Mouse (Mus musculus): ENCODE measurements around the gene Casz1. TPM values are rescaled to one million over a fixed set of nuclear protein-coding genes. Genes with fewer than 3 reads are reported as not detected.
A peak's percentile ranks its signal among the peaks of the same experiment; 100 is the strongest.

The Casz1 gene
- polyA plus RNA-seq, 1 experiment from 2014 or later: 9.4 TPM

GRCm38 (mm10) chr4:148940674-148941211 lies 136.5 kb downstream of the Casz1 start:
- Histone ChIP-seq H3K27ac (replicated peaks) (peak overlapping the region; percentile 30; the same call in 1 of the 2 replicates), H3K36me3 (ENCODE audit: control insufficient read depth, insufficient read depth, low read length) (peaks cover 16% of the 10 kb centered on the region), H3K4me1 (replicated peaks; ENCODE audit: control insufficient read depth, insufficient read depth) (peaks cover 5% of the 10 kb centered on the region), H3K27me3 (ENCODE audit: control insufficient read depth, insufficient read depth, low read length) (no peaks in the 10 kb centered on the region), H3K4me3 (ENCODE audit: low read depth, low read length) (no peak overlapping the region), H3K9ac (ENCODE audit: low read length) (peak overlapping the region; percentile 23; the same call in 1 of the 2 replicates), H3K4me2 (replicated peaks; ENCODE audit: low read depth) (peak overlapping the region; percentile 11; the same call in 1 of the 2 replicates), H3K9me3 (ENCODE audit: control insufficient read depth, low read length) (no peaks in the 10 kb centered on the region)
- WGBS: 13% methylated on average over 25 of the region's 25 CpGs
- TF ChIP-seq EP300 (optimal IDR thresholded peaks at IDR 0.05): no peak
- TF ChIP-seq CTCF (IDR thresholded peaks at IDR 0.05; ENCODE audit: low read depth): no peak
- DNase-seq (ENCODE audit: low spot score) (peak; percentile 89), ATAC-seq (ENCODE audit: low FRiP score, low TSS enrichment) (peak; percentile 85)

- WGBS: 40% methylated on average over 11 of the region's 11 CpGs
- Histone ChIP-seq H3K27me3 (ENCODE audit: control insufficient read depth, insufficient read depth, low read length) (no peaks in the 10 kb centered on the region), H3K9ac (ENCODE audit: low read length) (0 out of 2 replicates have a peak overlapping the region, but pooled peaks have one; percentile 23), H3K36me3 (ENCODE audit: control insufficient read depth, insufficient read depth, low read length) (peaks cover 18% of the 10 kb centered on the region), H3K9me3 (ENCODE audit: control insufficient read depth, low read length) (no peaks in the 10 kb centered on the region), H3K4me2 (replicated peaks; ENCODE audit: low read depth) (no peak overlapping the region), H3K4me1 (replicated peaks; ENCODE audit: control insufficient read depth, insufficient read depth) (peaks cover 5% of the 10 kb centered on the region), H3K4me3 (ENCODE audit: low read depth, low read length) (no peak overlapping the region), H3K27ac (replicated peaks) (peak overlapping the region; percentile 30; the same call in 1 of the 2 replicates)
- no peak for ATAC-seq (ENCODE audit: low FRiP score, low TSS enrichment)
- no peak for TF ChIP-seq EP300 (optimal IDR thresholded peaks at IDR 0.05)
- TF ChIP-seq CTCF (IDR thresholded peaks at IDR 0.05; ENCODE audit: low read depth): no peak
- DNase-seq (ENCODE audit: low spot score): no peak
Measured at GRCm38 (mm10) chr4:148941321-148941720, 137.1 kb downstream of the Casz1 start.

GRCm38 (mm10) chr4:148943099-148943498 lies 138.9 kb downstream of the Casz1 start:
- no peaks in the 10 kb centered on the region for H3K27me3 ChIP-seq (ENCODE audit: control insufficient read depth, insufficient read depth, low read length)
- H3K27ac ChIP-seq (replicated peaks): no peak overlapping the region
- no peak for DNase-seq (ENCODE audit: low spot score)
- H3K36me3 ChIP-seq (ENCODE audit: control insufficient read depth, insufficient read depth, low read length): peaks cover 18% of the 10 kb centered on the region
- no peak for ATAC-seq (ENCODE audit: low FRiP score, low TSS enrichment)
- no peaks in the 10 kb centered on the region for H3K9me3 ChIP-seq (ENCODE audit: control insufficient read depth, low read length)
- H3K4me1 ChIP-seq (replicated peaks; ENCODE audit: control insufficient read depth, insufficient read depth): peaks cover 5% of the 10 kb centered on the region
- H3K9ac ChIP-seq (ENCODE audit: low read length): no peak overlapping the region
- WGBS: 66% methylated on average over 3 of the region's 5 CpGs
- H3K4me3 ChIP-seq (ENCODE audit: low read depth, low read length): no peak overlapping the region
- no peak for TF ChIP-seq CTCF (IDR thresholded peaks at IDR 0.05; ENCODE audit: low read depth)
- no peak for TF ChIP-seq EP300 (optimal IDR thresholded peaks at IDR 0.05)
- no peak overlapping the region for H3K4me2 ChIP-seq (replicated peaks; ENCODE audit: low read depth)

DNA sequence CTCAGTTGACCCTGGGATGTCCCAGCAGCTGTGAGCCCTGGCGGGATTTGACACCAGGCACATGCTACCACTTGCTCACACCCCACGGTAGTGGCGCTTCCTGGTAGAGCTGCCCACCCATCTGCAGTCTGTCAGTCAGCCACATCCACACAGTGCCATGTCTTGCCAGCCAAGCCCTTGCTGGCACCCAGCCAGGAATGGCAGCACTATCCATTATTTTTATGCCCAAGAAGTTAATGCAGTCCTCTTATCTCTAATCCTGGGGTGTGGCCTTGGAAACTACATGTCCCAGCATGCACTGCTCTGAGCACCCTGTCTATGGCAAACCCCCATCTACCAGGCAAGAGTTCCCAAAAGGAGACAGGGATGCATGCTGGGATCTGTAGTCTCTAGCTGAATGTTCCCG lies 141.2 kb downstream of the Casz1 start:
- no peak overlapping the region for H3K9ac ChIP-seq (ENCODE audit: low read length)
- H3K4me2 ChIP-seq (replicated peaks; ENCODE audit: low read depth): no peak overlapping the region
- TF ChIP-seq EP300 (optimal IDR thresholded peaks at IDR 0.05): no peak
- no peak for TF ChIP-seq CTCF (IDR thresholded peaks at IDR 0.05; ENCODE audit: low read depth)
- ATAC-seq (ENCODE audit: low FRiP score, low TSS enrichment) (peak; percentile 13; the same call in 1 of the 2 replicates), DNase-seq (ENCODE audit: low spot score) (peak; percentile 56)
- H3K36me3 ChIP-seq (ENCODE audit: control insufficient read depth, insufficient read depth, low read length): peaks cover 21% of the 10 kb centered on the region
- no peaks in the 10 kb centered on the region for H3K9me3 ChIP-seq (ENCODE audit: control insufficient read depth, low read length)
- no peak overlapping the region for H3K27ac ChIP-seq (replicated peaks)
- no peak overlapping the region for H3K4me3 ChIP-seq (ENCODE audit: low read depth, low read length)
- no peaks in the 10 kb centered on the region for H3K27me3 ChIP-seq (ENCODE audit: control insufficient read depth, insufficient read depth, low read length)
- peaks cover 2% of the 10 kb centered on the region; the same call in 1 of the 2 replicates for H3K4me1 ChIP-seq (replicated peaks; ENCODE audit: control insufficient read depth, insufficient read depth)
- WGBS: 40% methylated on average over 4 of the region's 4 CpGs

- no peak for DNase-seq (ENCODE audit: low spot score)
- H3K4me1 ChIP-seq (replicated peaks; ENCODE audit: control insufficient read depth, insufficient read depth): peaks cover 2% of the 10 kb centered on the region; the same call in 1 of the 2 replicates
- H3K27me3 ChIP-seq (ENCODE audit: control insufficient read depth, insufficient read depth, low read length): no peaks in the 10 kb centered on the region
Measured at GRCm38 (mm10) chr4:148946071-148946470, 141.8 kb downstream of the Casz1 start.

DNA sequence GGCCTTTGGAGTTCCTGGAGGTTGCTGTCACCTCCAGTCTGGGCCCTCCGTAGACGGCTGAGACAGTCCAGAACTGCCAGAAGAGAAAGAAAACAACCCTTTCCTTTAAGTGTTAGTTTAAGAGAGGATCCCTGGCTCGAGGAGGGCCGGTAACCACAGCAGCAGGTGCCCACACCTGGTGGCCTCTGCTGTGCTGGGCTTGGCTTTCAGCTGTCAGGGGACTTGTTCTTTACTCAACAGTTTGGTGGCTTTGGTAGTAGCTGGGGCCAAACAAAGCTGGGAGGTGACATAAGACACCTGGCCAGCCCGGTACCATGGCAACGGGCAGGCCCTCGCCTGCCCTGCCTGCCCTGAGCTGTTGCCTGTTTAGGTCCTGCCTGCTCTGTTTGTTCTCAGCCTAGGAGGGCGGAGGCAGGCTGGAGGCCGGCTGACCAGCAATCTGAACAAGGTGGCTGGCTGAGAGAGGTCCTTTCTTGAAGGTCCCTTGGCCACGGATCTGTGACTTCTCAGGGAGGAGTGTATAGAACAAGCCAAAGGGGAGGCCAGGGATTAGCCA lies 143.7 kb downstream of the Casz1 start:
- Histone ChIP-seq H3K36me3 (ENCODE audit: control insufficient read depth, insufficient read depth, low read length) (peaks cover 29% of the 10 kb centered on the region), H3K9ac (ENCODE audit: low read length) (no peak overlapping the region), H3K4me1 (replicated peaks; ENCODE audit: control insufficient read depth, insufficient read depth) (0 out of 2 replicates have a peak, but pooled peaks cover 2% of the 10 kb centered on the region), H3K27me3 (ENCODE audit: control insufficient read depth, insufficient read depth, low read length) (no peaks in the 10 kb centered on the region), H3K4me2 (replicated peaks; ENCODE audit: low read depth) (no peak overlapping the region), H3K27ac (replicated peaks) (peak overlapping the region; percentile 65), H3K9me3 (ENCODE audit: control insufficient read depth, low read length) (no peaks in the 10 kb centered on the region), H3K4me3 (ENCODE audit: low read depth, low read length) (no peak overlapping the region)
- WGBS: 32% methylated on average over 10 of the region's 10 CpGs
- ATAC-seq (ENCODE audit: low FRiP score, low TSS enrichment) (peak; percentile 87), DNase-seq (ENCODE audit: low spot score) (peak; percentile 87)
- TF ChIP-seq EP300 (optimal IDR thresholded peaks at IDR 0.05) (no peak), CTCF (IDR thresholded peaks at IDR 0.05; ENCODE audit: low read depth) (no peak)

More at GRCm38 (mm10) chr4:148946071-148946470, 141.8 kb downstream of the Casz1 start:
- H3K9ac ChIP-seq (ENCODE audit: low read length): no peak overlapping the region
- ATAC-seq (ENCODE audit: low FRiP score, low TSS enrichment): no peak
- TF ChIP-seq CTCF (IDR thresholded peaks at IDR 0.05; ENCODE audit: low read depth) (no peak), EP300 (optimal IDR thresholded peaks at IDR 0.05) (no peak)
- H3K4me3 ChIP-seq (ENCODE audit: low read depth, low read length): no peak overlapping the region
- 76% methylated on average over 8 of the region's 8 CpGs for WGBS
- peaks cover 21% of the 10 kb centered on the region for H3K36me3 ChIP-seq (ENCODE audit: control insufficient read depth, insufficient read depth, low read length)
- no peaks in the 10 kb centered on the region for H3K9me3 ChIP-seq (ENCODE audit: control insufficient read depth, low read length)
- H3K27ac ChIP-seq (replicated peaks): no peak overlapping the region
- H3K4me2 ChIP-seq (replicated peaks; ENCODE audit: low read depth): no peak overlapping the region
